Mouse (Mus musculus) gastrocnemius, adult 8-10 months (tissue): ENCODE data around the gene Trex1. TPM values are rescaled to one million over a fixed set of nuclear protein-coding genes. Genes with fewer than 3 reads are reported as not detected.

ENCODE experiments used
- DNase-seq, 2 experiments: peaks; one replicate each; pipeline ENCODE4 v3.0.0; 2022; ENCODE audit warnings: low spot score in 2 of 2
- total RNA-seq, 4 experiments: library from RNA; stranded (reverse); gene quantifications; 2 replicates each; pipeline ENCODE4 v1.2.4; 2022

The Trex1 gene
- total RNA-seq, 4 experiments from 2014 or later, result 11.4 to 17.2 (median 13.0) TPM

DNA sequence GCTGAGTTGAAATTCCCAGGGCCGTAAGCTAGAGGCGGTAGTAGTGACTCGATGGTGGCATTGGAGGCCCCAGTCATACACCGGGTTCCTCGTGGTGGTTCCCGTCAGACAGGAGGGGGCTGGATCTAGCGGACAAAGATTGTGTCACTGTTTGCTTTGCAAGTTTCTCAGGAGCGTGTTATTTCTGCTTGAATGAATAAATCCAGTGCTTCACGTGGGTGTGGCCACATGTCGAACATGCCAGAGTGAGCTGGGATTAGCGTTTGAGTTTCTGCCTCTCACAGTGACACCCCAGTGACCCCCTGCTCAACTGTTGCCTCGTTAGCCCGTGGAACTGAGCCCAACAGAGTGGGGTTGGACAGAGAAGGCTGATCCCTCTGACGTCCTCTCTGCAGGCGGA, 30.9 kb upstream of the Trex1 start:
- DNase-seq, result no peak

DNA sequence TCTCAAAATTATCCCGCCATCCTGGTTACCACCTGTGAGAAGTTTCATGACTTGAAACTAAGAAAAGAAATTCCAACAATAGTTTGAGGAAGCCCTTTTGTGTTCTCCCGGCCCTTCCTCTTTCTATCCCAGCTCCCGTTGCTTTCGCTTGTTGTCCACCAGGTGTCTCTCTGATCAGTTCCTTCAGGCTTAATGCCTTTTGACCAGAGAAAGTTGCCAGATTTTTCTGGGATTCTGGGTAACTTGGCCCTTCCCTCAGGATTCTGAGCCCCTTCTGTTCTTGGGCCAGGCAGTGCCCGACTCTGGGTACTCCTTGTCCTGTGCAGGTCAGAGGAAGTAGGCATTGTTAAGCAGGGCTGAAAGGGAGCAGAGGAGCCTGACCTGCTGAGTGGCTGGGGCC, 28.5 kb upstream of the Trex1 start:
- DNase-seq, result no peak

DNA sequence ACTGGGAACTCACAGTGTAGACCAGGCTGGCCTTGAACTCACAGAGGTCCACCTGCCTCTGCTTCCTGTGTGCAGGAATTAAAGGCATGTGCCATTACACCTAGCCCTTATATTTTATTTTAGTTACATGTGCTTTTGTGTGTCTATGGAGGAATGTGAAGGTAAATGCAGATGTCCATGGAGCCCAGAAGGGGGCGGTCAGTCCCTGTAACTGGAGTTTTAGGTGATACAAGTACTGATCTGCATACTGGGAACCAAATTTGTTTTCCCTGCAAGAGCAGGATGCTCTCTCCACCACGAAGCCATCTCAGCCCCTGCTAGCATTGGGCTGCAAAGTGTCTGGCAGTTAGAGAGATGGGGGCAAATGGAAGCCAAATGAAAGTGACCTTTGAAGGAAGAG, 25.4 kb upstream of the Trex1 start:
- DNase-seq, result no peak

DNA sequence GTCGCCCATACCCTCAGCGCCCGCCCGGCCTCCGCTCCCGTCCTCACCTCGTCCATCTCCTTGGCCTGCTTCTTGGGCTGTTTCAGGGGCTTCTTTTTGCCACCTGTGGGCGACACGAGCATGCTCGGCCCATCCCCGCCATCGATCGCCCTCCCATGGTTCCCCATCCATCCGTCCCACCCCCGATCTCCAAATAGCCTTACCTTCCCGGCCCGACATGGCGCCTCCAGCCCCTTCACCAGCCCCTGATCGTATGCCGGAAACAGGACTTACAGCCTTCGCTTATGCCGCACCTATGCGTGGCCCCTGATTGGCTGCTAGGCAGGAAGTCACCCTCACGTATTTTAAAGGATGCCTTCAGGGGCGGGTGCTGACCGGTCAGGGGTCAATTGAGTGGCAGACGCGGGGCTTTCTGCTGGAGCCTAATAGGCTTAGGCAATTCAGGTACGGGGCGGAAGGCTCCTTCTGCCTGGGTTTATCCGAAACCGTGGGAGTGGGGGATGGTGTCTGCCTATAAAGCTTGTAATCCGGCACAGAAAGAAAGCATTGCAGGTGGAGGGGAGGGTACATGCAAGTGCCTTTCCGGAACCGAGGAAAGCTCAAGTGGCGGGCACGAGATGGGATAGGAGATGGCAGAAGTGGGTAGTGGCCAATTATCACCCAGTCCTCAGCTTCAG, 22.7 kb upstream of the Trex1 start, which contains the start of the genes Ccdc51 and Tma7:
Ccdc51 (plus strand) TSS at position 370 of the 677 bp plus-strand sequence.
Tma7 (minus strand) TSS at position 464 of the 677 bp plus-strand sequence.
- DNase-seq, result peak; percentile 62 to 76

DNA sequence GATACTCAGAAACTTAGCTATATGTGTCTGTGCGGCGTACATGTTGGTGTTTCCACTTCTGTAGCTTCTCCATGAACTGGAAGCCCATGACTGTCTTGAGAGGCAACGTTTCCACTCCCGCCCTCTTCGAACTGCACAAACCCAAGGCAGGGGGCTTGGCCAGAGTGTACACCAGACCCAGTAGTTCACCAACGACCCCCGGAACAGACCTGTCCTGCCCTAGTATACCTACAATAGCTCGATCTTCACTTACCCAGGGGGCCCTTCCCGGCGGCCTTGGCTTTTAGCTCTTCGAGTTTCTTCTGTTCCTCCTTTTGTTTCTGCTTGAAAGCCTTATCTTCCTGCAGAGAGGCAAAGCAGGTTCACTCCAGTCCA, 22.2 kb upstream of the Trex1 start:
- no peak for DNase-seq

DNA sequence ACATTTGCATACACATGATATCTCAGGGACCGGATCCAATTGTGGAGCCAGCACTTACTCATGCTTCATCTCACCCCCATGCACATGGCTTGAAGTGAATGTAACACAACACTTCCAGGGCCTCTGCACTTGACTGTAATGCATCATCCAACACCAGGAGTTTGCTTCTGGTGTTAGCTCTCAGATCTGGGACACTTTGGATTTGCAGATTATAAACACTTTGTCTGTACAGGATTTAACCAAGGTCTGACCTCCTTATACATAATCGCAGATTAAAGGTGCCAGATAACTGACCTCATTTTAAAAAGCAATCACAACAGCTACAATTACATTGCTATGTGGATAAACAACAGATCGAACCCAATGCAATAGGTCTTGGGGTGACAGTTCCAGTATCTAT, 21.0 kb upstream of the Trex1 start:
- DNase-seq, result no peak

DNA sequence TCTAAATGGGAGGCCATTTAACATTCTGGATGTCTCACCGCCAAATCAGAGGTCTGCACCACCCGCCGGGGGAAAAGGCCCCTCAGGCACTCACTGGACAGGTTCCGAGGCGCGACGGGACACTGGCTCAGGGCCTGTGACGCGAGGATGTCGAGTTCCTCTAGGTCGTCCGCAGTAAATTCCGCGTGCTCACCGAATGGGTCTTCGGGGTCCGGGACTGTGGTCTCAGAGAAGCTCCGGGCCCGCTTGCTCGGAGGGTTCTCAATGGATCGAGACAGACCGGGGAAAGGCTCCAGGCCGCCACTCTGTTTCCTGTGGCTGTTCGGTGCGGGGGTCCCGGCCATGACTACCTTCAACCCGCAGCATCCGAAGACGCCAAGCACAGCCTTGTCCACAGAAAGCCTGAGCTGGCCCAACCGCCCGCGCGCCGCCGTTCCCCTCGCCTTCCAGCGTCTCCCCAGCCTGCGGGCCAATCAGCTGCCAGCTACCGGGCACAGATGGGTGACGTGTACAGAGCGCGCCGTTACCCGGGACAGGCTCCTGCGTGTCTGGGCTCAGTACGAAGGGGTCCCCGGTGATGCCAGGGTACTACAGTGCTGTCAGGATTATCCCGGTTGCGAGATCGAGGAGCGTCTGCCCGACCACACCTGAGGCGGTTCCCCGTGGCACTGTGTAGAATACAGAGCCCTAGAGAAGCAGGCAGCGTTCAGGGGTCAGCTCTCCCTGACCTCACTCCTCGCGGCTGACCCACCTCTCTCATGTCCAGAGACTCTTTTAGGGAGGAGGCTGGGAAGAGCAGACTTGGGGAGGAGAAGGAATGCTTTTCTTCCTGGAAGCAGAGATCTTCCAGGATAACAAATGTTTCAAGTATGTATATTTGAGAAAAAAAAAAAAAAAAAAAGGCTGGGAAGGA, 14.4 kb upstream of the Trex1 start, which contains the start of gene Atrip:
Atrip (minus strand) TSS at position 464 of the 913 bp plus-strand sequence.
- DNase-seq, result peak; percentile 74 to 78

DNA sequence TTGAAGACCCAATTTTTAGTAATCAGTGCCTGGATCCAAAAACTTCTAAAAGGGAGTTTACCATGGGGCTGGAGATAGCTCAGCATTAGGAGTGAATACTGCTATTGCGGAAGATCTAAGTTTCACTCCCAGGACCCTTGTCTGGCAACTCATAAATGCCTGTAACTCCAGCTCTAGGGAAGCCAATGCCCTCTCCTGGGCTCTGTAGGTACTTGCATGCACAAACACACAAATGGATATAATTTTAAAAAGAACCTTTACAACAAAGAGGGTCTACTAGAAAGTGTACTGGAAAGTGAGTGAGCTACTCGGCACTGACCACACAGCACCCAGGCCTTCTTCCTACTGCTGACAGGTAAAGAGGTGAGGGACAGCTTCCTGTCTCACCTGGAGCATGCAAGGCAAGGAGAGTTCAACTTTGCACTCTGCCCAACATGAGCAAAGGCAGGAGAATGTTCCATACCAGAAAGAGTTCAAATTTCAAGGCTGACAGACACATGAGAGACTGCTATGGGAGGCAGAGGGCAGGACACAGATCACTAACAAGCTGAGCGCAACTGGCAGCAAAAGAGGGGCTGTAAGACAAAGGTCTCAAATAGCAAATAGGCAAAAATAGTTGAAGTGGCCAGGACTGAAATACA, 8.7 kb upstream of the Trex1 start:
- DNase-seq, result no peak

DNA sequence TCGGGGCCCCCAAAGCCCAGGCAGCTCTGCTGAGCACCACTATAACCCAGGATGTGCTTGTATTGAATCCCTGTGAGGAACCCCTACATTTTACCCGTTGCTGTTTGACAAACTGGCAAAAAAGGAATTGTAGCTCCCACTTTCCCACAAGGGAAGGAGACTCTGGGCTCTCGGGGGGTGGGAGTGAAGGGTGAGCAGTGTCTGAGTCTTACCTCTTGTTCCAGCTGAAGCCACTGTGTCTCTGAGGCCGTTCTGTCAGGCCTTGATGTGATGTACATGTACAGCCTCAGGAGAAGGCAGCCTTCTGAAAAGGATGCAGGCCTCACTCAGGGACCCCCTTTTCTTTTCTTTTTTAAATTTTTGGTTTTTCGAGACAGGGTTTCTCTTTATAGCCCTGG, 1.4 kb upstream of the Trex1 start:
- no peak for DNase-seq

DNA sequence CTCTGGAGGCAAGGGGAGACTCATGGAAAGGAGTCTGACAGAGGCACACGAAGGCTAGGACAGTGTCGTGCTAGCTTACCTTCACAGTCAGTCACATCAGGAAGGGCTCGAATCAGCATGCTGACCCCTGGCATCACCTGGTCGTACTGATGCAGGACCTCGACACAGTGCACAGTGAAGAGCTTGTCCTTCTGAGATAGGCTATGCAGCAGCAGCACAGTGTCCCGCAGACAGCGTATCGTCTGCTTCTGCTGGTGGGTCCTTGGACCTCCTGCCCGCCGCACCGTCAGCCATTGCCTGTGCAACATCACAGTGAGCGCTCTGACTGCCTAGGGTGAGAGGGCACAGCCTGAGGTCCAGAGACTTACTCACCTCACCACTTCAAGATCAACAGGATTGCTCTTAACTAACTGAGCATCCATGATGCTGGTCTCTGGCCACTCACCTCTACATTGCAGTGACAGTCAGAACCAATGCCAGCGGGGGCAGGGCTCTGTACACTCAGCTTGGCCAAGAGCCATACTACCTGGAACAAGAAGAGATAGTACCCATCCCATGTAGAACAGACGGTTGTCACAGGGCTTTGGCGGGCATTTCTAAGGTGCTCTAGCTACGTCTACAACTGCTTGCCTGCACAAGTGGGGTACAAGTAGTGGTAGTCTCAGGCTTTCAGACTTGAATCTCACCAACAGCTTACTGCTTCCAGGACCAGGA, 807 bp upstream of the Trex1 start:
- DNase-seq, result no peak

DNA sequence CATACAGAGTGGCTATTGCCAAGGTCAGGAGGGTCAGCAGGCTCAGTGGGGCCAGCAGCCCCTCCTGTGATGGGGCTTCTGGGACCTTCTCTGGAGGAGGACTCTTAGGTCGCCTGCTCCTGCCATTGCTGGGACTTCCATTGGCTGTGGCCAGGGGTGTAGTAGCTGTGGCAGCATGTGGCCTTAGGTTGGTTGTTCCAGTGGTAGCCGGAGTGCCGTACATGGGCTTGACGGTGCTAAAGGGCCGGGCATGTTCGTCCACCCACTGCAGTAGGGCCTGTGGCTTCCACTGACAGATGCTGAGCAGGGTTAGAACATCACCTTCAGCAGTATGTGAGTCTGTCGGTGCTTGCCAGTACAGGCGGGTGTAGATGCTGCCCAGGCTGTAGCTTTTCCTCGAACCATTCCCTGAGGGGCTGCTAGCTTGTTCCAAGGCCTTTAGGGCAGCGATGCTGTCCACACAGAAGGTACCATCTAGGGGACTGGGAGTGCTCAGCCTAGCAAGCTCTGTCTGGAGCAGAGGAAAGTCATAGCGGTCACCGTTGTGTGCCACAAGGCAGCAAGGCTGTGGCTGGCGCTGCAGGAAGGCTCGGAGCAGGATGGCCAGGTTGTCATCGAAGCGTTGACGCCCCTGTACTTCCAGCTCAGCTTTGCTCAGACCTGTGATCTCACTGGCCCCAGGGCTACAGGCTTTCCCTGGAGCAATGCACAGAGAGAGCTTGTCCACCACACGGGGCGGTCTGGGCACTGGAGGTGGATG, 1.3 kb downstream of the Trex1 start:
- no peak for DNase-seq

DNA sequence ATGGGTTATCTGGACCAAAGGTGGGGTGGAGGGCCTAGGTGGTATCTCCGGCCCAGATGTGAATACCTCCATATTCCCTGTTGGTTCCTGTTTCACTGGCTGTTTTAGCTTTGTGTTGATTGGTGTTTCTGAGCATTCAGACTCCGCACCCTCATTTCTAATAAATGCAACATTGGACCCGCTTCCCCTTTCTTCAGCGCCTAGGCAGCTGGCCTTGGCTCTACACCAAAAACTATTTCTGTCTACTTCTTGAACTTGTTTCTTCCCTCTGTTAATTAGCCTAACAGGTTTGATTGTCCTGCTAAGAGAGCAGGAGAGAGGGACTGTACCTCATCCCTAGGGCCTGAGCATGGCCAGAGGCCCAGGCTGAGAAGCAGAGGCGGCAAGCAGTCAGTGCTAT, 2.0 kb downstream of the Trex1 start:
- no peak for DNase-seq

DNA sequence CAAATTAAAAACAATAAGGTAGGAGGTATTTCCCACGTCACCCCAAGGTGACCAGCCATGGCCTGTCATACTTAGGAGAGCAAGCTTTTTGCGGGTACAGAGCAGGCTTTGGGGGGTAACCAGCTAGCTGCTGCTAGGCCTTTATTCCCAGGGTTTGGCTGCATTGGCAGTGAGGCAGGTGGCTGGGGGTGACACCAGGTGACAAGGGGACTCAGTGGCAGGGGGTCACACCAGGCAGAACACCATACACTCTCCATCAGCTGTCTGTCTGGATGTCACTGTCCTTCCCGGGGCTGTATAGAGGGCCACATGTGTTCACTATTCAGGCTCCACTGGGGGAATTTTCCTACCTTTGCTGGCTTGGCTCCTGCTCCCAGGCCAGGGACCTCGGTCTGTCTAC, 2.6 kb downstream of the Trex1 start:
- no peak for DNase-seq

DNA sequence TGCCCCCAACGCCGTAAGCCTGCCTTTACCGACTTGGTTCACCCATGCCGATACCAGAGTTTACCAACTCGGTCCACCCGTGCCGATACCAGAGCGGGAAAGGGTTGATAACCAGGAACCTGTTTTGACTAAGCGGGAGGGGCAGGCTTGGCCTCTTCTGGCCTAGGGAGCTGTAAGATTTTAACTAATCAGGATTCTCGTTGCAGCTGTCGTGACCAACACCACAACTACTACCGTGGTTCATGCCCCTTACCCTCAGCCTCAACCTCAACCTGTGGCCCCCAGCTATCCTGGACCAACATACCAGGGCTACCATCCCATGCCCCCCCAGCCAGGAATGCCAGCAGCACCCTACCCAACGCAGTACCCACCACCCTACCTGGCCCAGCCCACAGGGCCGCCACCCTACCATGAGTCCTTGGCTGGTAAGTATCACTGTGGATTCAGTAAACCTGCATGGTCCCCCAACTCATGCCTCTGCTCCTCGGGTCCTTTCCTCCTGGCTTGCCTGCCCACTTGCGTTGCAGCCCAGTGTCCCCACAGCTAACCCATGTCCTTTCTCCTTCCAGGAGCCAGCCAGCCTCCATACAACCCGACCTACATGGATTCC, 3.3 kb downstream of the Trex1 start:
- DNase-seq, result no peak

DNA sequence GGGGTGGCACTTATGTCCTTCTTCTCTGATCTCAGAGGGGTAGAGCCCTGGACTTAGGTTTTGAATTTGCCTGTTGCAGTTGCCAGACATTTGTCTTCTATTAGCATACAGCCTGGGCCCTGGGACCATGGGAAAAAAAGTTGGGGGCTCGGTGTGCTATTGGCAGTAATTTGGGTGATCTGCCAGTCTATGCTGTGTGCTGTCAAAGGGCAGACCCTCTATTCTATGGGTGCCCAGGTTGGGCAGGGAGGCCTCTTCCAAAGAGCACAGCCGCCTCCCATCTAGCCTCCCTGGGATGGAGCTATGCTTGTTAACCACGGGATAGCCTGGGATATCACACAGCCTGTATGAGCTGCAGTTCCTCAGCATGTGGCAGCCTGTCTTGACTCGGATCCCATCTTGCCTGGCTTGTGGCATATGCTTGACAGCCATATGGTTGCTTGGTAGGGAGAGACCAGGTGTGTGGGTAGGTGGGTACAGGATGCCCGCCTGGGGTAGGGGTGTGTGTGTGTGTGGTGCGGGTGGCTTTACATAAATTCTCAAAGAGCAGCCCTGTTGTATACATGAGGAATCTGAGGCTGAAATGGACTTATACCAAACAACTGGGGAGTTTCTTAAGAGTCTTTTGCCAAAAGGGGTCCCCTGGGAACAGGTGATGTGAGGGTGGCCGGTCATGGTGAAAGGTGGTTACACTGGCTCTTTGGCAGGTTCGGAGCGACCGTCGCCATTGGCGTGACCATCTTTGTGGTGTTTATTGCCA, 4.1 kb downstream of the Trex1 start:
- DNase-seq, result no peak

DNA sequence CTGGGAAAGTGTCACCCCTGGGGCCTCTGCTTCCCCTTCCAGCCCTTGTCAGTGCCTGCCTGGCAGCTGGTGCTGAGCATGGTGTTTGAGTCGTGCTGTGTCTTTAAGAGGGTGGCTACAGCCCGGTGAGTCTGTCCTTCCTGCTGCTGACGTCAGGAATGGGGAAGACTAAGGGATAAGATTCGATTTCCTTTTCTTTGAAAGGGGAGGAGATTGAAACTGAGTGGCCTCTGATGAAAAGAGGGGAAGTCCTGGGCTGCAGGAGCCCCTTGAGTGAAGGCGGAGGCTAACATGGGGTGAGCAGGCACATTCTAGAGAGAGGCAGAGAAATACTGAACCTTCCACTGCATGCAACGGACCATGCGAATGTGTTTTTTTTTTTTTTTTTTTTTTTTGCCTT, 4.8 kb downstream of the Trex1 start:
- peak in 1 of 2 experiments; percentile 39 for DNase-seq

DNA sequence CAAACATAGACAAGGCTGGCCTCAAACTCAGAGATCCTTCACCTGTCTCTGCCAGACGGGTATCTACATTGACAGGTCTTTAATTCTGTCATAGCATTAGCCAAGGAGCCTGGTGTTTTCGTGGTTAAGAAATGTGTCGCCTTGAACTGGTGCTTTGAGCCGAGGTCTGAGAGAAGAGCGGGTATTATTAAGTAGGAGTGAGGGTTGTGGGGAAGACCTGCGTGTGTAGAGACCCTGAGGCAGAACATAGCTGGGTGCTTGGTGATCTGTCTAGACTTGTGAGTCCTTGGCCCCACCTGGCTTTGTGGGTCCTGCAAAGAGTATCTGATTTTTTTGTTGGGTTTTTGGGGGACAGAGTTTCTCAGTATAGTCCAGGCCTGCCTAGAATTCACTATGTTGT, 5.7 kb downstream of the Trex1 start:
- no peak for DNase-seq

DNA sequence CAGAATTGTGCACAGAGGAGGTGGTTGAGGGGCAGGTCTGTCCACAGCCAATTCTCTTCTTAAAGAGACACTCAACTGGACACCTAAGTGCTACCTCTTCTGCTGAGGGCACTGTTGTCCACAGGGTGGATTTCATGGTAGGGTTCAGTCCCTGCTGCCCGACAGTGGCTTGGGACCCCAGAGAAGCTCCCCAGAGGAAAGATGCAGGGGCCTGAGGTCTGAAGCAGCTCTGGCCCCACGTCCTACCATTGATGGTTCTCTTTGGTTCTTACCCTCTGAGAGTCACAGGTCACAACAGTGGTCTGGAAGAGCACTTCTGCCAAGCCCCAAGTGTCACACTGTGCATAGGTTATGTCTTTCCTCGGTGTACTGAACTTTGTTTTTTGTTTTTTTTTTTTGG, 6.2 kb downstream of the Trex1 start:
- DNase-seq, result no peak

DNA sequence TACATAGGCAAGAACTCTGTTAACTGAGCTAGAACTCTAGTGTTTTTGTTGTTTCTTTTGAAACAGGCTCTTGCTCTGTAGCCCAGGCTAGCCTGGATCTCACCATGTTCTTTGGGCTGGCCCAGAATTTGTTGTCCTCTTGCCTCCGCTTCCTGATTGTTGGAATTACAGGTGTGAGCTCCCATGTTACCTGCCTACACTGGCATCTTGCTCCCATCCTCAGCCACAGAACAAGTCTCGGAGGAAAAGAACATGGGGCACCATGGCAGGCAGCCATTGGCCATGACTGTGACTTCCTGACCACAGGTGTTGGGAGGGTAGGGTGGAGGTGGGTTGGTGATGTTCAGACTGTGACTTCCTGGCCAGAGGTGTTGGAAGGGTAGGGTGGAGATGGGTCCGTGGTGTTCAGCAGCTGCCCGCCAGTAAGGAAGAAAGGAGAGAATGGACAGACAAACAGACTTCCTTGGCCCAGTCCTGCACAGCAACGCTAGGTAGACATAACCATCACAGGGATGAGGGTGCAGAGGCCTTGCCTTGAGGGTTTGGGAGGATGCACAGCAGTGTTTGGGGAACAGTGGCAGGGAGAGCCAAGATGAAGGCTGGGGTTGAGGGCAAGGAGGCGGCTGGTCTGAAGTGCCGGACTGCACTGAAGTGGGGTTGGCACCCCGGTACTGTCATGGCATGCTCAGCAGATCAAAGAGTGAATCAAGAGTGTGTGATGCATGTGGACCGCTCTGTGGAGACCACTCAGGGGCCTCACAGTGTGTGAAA, 6.9 kb downstream of the Trex1 start:
- DNase-seq, result no peak
